Mouse (Mus musculus) G1E (cell line): ENCODE measurements around the gene Guk1. TPM values are rescaled to one million over a fixed set of nuclear protein-coding genes. Genes with fewer than 3 reads are reported as not detected.

ENCODE experiments used
- ATAC-seq: 2 replicates; pipeline ENCODE4 v1.8.0; 2016; ENCODE audit warnings: mild to moderate bottlenecking; ENCODE audit not compliant: insufficient number of reproducible peaks, poor library complexity, low FRiP score, severe bottlenecking; ENCODE audit errors: extremely low read depth
- DNase-seq: peaks from one replicate; pipeline ENCODE4 v3.0.0; 2012; ENCODE audit warnings: low spot score
- H3K27me3 ChIP-seq: 2 replicates; pipeline ENCODE4 v1.6.1; 2012; ENCODE audit warnings: mild to moderate bottlenecking, low read length, inconsistent platforms; ENCODE audit not compliant: insufficient read depth
- H3K36me3 ChIP-seq: replicated peaks from 2 replicates; pipeline ENCODE3; 2012; ENCODE audit warnings: mild to moderate bottlenecking, inconsistent platforms
- H3K4me1 ChIP-seq: 2 replicates; pipeline ENCODE4 v1.6.1; 2012; ENCODE audit warnings: low read depth, low read length, inconsistent platforms, mixed read lengths; ENCODE audit not compliant: insufficient read depth
- H3K4me3 ChIP-seq: 2 replicates; pipeline ENCODE4 v1.5.1; 2012; ENCODE audit warnings: low read depth, mild to moderate bottlenecking, inconsistent platforms, low read length, moderate library complexity, mixed read lengths
- H3K9me3 ChIP-seq: replicated peaks from 2 replicates; pipeline ENCODE4 v1.6.1; 2012; ENCODE audit warnings: inconsistent platforms
- CTCF ChIP-seq: IDR thresholded peaks from 2 replicates; pipeline ENCODE4 v1.5.1; 2012; ENCODE audit warnings: low read depth, low read length, inconsistent platforms, mixed read lengths
- GATA1 ChIP-seq: IDR thresholded peaks from 2 replicates; pipeline ENCODE4 v1.6.1; 2012; ENCODE audit warnings: borderline replicate concordance, low read length, inconsistent platforms, mixed read lengths
- GATA2 ChIP-seq: IDR thresholded peaks from 2 replicates; pipeline ENCODE4 v1.6.1; 2012; ENCODE audit warnings: low read depth, low read length, inconsistent platforms, borderline replicate concordance
- POLR2AphosphoS5 ChIP-seq: IDR thresholded peaks from 2 replicates; pipeline ENCODE4 v1.6.1; 2012; ENCODE audit warnings: low read depth, low read length, inconsistent platforms; ENCODE audit not compliant: insufficient replicate concordance
- TAL1 ChIP-seq: conservative IDR thresholded peaks from 2 replicates; pipeline ENCODE4 v1.6.1; 2012; ENCODE audit warnings: low read depth, low read length, inconsistent platforms, mixed read lengths
- polyA plus RNA-seq: library from polyadenylated mRNA; stranded (reverse); fragments of >175 nt; gene quantifications from 2 replicates; pipeline ENCODE4 v1.2.3, GENCODE M21; 2012
- total RNA-seq, 2 experiments: library from RNA; stranded (forward) in 1 of 2; stranded (reverse) in 1 of 2; fragments of 200-1000 nt in 1 of 2; fragments of >200 nt in 1 of 2; fragmentation: Nextera tagmentation in 1 of 2; gene quantifications; 2 replicates each; pipeline ENCODE4 v1.2.3; 2014 to 2017

Guk1 gene
- total and polyA plus RNA-seq, 3 experiments: 16.8 to 38.2 (median 35.2) TPM

- no peak for ATAC-seq
- Histone ChIP-seq H3K4me1 (peaks cover 35% of the 10 kb centered on the region), H3K9me3 (no peaks in the 10 kb centered on the region), H3K36me3 (peaks cover 73% of the 10 kb centered on the region), H3K27me3 (no peaks in the 10 kb centered on the region), H3K4me3 (no peak overlapping the region)
- TF ChIP-seq TAL1 (no peak), GATA1 (no peak), GATA2 (no peak), CTCF (no peak), POLR2AphosphoS5 (no peak)
- no peak for DNase-seq
Observed at GRCm38 (mm10) chr11:59159558-59159957, 32.5 kb downstream of the Guk1 start.

- Histone ChIP-seq H3K36me3 (peaks cover 74% of the 10 kb centered on the region), H3K27me3 (no peaks in the 10 kb centered on the region), H3K4me1 (peaks cover 31% of the 10 kb centered on the region), H3K9me3 (no peaks in the 10 kb centered on the region), H3K4me3 (no peak overlapping the region)
- TF ChIP-seq TAL1 (no peak), GATA2 (no peak), POLR2AphosphoS5 (no peak), CTCF (no peak), GATA1 (no peak)
- DNase-seq (no peak), ATAC-seq (no peak)
Observed at GRCm38 (mm10) chr11:59159099-59159498, 32.9 kb downstream of the Guk1 start.

- TF ChIP-seq GATA1 (no peak), GATA2 (no peak), CTCF (no peak), TAL1 (no peak), POLR2AphosphoS5 (no peak)
- no peak overlapping the region for H3K4me3 ChIP-seq
- H3K9me3 ChIP-seq: no peaks in the 10 kb centered on the region
- DNase-seq: no peak
- peaks cover 4% of the 10 kb centered on the region; the same call in 1 of the 2 replicates for H3K27me3 ChIP-seq
- no peak for ATAC-seq
- H3K4me1 ChIP-seq: peaks cover 14% of the 10 kb centered on the region
- peaks cover 60% of the 10 kb centered on the region for H3K36me3 ChIP-seq
Observed at GRCm38 (mm10) chr11:59155900-59156299, 36.1 kb downstream of the Guk1 start.

- DNase-seq: no peak
- TF ChIP-seq CTCF: no peak
- TF ChIP-seq TAL1: no peak
- no peak for TF ChIP-seq POLR2AphosphoS5
- ATAC-seq: no peak
- Histone ChIP-seq H3K9me3 (no peaks in the 10 kb centered on the region), H3K4me3 (no peak overlapping the region), H3K4me1 (peaks cover 2% of the 10 kb centered on the region; the same call in 1 of the 2 replicates), H3K36me3 (peaks cover 43% of the 10 kb centered on the region), H3K27me3 (peaks cover 10% of the 10 kb centered on the region; the same call in 1 of the 2 replicates)
Observed at GRCm38 (mm10) chr11:59154220-59154619, 37.8 kb downstream of the Guk1 start.

GRCm38 (mm10) chr11:59151729-59152128, 40.3 kb downstream of the Guk1 start:
- DNase-seq: no peak
- no peak overlapping the region for H3K4me3 ChIP-seq
- TF ChIP-seq GATA1 (no peak), POLR2AphosphoS5 (no peak), GATA2 (no peak), CTCF (0 out of 2 replicates have a peak, but pooled peaks have one; percentile 23), TAL1 (no peak)
- peaks cover 18% of the 10 kb centered on the region for H3K36me3 ChIP-seq
- H3K9me3 ChIP-seq: no peaks in the 10 kb centered on the region
- ATAC-seq: no peak
- peaks cover 10% of the 10 kb centered on the region; the same call in 1 of the 2 replicates for H3K27me3 ChIP-seq
- H3K4me1 ChIP-seq: peaks cover 2% of the 10 kb centered on the region; the same call in 1 of the 2 replicates

GRCm38 (mm10) chr11:59149302-59149701, 42.7 kb downstream of the Guk1 start:
- no peak for TF ChIP-seq TAL1
- no peak for TF ChIP-seq CTCF
- no peak for TF ChIP-seq POLR2AphosphoS5
- no peak for TF ChIP-seq GATA2
- H3K36me3 ChIP-seq: no peaks in the 10 kb centered on the region
- peaks cover 14% of the 10 kb centered on the region for H3K27me3 ChIP-seq
- H3K4me1 ChIP-seq: peaks cover 2% of the 10 kb centered on the region; the same call in 1 of the 2 replicates
- no peak overlapping the region for H3K4me3 ChIP-seq
- ATAC-seq (no peak), DNase-seq (no peak)
- no peaks in the 10 kb centered on the region for H3K9me3 ChIP-seq

GRCm38 (mm10) chr11:59142962-59143361, 49.0 kb downstream of the Guk1 start:
- Histone ChIP-seq H3K36me3 (no peaks in the 10 kb centered on the region), H3K4me1 (peaks cover 10% of the 10 kb centered on the region), H3K27me3 (peaks cover 43% of the 10 kb centered on the region), H3K9me3 (no peaks in the 10 kb centered on the region), H3K4me3 (no peak overlapping the region)
- ATAC-seq: no peak
- no peak for TF ChIP-seq GATA2
- no peak for TF ChIP-seq POLR2AphosphoS5
- TF ChIP-seq TAL1: no peak
- TF ChIP-seq CTCF: no peak
- no peak for TF ChIP-seq GATA1
- no peak for DNase-seq
